Mouse (Mus musculus) lung, postnatal 10 days (tissue): ENCODE measurements around the gene Slc30a9.
A peak's percentile ranks its signal among the peaks of the same experiment; 100 is the strongest.

ENCODE experiments used
- DNase-seq: peaks from one replicate; pipeline ENCODE4 v3.0.0; 2021

The Slc30a9 gene

DNA sequence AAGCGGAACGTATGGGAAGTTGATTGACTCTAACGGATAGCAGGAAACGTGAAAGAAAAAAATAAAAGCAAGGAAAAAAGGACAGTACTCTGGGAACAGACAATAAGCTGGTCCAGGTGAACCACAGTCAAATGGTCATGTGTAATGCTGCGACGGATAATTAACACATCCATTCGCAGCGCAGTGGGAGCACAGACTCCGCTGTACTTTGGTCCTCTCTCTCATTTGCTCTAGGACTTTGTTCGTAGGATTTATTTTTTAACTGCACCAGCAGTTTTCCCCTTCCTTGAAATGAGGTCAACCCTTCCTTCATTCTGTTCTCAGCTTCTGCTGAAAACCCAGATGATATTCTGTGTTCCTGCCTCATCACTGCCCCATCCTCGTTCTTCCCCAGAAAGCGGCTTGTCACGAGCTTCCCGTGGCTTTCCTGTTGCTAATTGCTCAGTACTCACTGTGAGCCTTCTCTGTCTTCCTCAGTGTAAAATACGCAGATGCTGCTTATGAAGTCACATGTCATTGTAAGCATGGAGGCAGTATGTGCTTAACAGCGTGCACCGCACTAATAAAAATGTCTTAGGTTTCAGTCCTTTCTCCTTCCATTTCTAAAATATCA, 15.0 kb downstream of the Slc30a9 start:
- no peak for DNase-seq

GRCm38 (mm10) chr5:67324032-67324431, 17.3 kb downstream of the Slc30a9 start:
- DNase-seq = no peak

- DNase-seq = no peak
Observed at GRCm38 (mm10) chr5:67340811-67341210, 34.1 kb downstream of the Slc30a9 start.

DNA sequence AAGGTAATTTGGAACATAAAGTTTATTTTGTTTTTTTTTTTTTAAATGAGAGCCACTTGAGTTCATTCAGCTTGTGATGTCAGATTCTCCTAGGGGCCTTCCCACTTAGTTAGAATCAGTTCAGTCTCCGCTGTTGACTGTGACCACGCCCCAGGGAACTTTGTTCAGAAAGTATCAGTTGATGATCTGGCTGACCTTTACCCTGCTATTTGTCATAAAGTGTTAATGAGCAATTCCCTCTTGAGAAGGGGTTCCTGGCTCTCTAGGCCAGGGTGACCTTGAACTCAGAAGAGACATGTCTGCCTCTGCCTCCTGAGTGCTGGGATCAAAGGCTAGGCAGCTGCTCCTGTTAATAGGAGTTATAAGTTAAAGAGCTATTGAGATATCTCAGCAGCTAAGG, 40.3 kb downstream of the Slc30a9 start:
- DNase-seq = no peak

- no peak for DNase-seq
Observed at GRCm38 (mm10) chr5:67348949-67349348, 42.2 kb downstream of the Slc30a9 start.

DNA sequence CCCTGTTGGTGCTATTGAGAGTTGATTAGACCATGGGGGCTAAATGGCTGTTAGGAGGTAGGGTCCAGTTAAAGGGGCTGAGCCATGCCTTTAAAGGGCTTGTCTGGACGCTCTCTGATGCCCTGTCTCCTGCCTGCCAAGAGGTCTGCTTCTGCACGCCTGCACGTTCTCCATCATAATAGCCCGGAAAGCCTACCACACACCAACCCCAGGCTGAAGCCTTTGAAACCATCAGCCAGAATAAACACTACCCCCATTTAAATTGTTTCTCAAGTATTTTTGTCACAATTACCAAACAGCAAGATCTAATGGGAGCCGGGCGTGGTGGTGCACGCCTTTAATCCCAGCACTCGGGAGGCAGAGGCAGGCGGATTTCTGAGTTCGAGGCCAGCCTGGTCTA, 55.6 kb downstream of the Slc30a9 start:
- no peak for DNase-seq

- DNase-seq = no peak
Observed at GRCm38 (mm10) chr5:67362931-67363330, 56.2 kb downstream of the Slc30a9 start.

DNA sequence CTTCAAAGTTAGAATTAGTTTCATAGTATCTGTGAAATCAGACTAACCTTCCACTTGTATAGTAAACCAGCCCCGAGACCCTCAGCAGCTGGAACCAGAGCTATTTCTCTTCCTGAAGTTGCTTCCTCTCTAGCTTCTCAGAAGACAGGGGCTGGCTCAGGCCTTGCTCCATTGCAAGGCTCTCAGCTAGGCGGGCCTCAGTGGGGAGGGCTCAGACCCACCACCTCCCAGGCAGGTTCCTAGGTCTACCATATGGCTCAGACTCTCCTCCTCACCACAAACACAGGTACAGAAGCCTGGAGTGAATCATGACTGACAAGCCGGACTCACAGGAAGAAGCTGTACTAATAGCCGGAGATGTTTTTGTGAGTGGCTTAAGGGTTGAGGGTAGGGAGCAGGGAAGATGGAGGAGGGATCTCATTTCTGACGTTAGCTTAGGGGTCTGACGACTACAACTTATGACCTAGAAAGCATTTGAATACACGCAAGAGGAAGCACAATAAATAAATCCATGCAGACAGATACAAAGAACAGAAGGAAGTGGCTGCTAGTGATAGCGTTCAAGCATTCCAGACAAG, 70.4 kb downstream of the Slc30a9 start:
- no peak for DNase-seq

GRCm38 (mm10) chr5:67381690-67382089, 74.9 kb downstream of the Slc30a9 start:
- DNase-seq = no peak

GRCm38 (mm10) chr5:67382556-67382955, 75.8 kb downstream of the Slc30a9 start:
- DNase-seq = no peak

DNA sequence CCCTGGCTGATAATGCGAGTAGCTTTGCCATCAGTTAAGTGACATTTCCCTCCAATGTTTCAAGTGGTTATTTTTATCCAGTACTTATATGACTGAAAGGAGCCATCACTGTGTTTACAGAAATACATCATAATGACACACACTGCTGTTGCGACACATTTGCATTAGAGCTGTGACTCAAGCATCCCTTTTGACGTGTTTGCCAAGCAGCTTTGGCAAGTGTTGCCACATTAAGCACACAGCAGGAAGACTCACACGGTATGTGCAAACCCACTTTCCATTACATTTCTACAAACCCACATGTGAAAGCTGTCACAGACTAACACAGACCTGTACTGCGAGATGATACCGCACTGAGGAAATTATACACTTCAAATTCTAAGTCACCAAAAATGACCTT, 87.2 kb downstream of the Slc30a9 start:
- peak; percentile 18 for DNase-seq

GRCm38 (mm10) chr5:67395211-67395851, 88.6 kb downstream of the Slc30a9 start:
- peak; percentile 8 for DNase-seq

- DNase-seq = no peak
Observed at GRCm38 (mm10) chr5:67397186-67397585, 90.4 kb downstream of the Slc30a9 start.

GRCm38 (mm10) chr5:67399876-67400607, 93.3 kb downstream of the Slc30a9 start:
- no peak for DNase-seq

GRCm38 (mm10) chr5:67400608-67401480, 94.1 kb downstream of the Slc30a9 start:
- no peak for DNase-seq

GRCm38 (mm10) chr5:67401612-67402011, 94.9 kb downstream of the Slc30a9 start:
- DNase-seq = no peak

DNA sequence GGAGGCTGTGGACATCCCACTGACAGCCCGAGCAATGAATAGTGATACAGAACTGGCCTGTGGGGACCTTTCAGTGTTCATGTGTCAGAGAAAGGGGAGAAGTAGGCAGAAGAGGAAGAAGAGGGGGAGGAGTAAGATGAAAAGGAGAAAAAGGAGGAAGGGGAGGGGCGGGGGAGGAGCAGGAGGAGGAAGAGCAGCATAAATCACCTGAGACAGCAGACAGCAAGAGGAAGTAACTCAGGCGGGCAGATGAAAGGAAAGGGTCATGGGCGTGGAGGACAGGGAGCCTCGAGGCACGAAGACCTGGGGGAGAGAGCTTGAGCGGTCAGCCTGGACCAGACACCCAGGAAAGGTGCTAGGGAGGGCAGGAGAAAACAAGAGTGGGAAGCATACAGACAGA, 97.6 kb downstream of the Slc30a9 start:
- no peak for DNase-seq

GRCm38 (mm10) chr5:67404919-67405318, 98.2 kb downstream of the Slc30a9 start:
- DNase-seq = no peak
